Mouse (Mus musculus): ENCODE measurements around the gene Plxna1.

The Plxna1 gene

GRCm38 (mm10) chr6:89285116-89285515 lies 77.3 kb downstream of the Plxna1 start:
- in situ Hi-C loops (cut with MboI) = no loop called here

GRCm38 (mm10) chr6:89283095-89283494 lies 79.3 kb downstream of the Plxna1 start:
- in situ Hi-C loops (cut with MboI) = no loop called here

DNA sequence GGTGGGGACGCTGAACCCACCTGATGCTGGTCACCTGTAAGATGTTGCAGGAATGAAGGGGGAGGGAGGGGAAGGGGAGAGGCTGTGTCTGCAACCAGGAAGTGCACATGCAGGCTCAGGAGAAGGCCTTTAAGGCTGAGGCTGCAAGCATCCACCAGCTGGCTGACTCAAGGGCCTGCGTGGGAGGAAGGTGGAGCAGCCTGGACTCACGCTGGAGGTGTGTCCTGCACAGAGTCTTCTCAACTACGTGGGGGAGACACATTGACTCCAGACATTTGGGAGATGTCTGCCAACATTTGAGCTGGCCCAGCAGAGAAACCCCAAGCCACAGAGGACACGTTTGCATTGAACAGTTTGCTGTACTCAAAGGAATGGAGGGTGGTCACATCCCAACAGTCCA lies 79.8 kb downstream of the Plxna1 start:
- in situ Hi-C loops (cut with MboI) = no loop called here

DNA sequence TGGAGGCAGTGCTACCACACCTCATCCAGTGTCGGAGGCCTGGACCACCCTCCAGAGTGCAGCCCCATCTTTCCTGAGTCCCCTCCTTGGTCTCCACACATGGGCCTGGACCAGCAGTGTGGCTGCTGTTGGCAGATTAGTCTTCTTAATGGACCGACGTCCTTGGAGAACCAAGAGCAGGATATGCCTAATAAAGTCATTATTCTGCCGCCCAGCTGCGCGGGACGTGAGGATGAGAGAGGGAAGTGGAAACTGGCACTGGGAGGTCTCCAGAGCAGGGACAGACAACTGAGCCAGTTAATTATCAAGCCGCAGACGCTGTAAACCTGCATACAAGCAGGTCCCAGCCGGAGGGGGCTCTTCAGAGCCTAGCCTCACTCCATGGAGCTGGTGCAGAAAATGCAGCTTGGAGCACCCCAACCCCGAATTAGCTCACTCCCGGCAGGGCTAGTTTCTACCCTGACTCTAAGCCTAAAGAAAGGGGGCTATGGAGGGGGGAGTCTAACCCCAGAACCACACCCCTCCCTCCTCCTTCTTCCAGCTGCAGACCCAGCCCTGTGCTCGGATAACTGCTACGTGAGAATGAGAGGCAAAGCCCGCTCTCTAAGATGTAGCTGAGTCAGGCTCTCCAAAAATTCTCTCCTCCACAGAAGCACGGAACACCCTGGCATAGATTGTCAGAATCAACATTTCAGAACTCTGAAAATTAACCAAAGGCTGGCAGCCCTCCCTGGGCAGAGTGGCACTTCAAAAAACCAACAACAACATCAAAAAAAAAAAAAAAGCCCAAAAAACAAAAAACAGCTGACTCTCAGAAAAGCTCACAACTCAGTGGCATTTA lies 80.7 kb downstream of the Plxna1 start:
- in situ Hi-C loops (cut with MboI) = no loop called here

DNA sequence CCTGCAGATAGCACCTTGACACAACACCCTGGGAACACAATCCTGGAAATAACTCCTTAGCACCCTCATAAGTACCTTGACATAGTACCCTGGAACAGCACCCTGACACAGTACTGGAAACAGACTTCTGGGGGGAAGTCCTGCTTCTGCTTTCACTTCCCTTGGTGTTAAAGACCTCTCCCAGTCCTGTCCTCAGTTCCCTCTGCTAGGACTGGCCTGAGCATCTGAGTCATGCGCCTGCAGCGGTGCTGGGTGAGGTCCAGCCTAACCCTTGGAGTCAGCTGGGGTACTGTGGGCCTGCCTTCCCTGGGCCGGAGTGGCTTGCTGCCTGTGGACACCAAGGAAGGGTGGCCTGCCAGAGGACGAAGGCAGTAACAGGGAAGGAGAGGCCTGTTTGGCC lies 81.9 kb downstream of the Plxna1 start:
- in situ Hi-C loops (cut with MboI) = no loop called here

DNA sequence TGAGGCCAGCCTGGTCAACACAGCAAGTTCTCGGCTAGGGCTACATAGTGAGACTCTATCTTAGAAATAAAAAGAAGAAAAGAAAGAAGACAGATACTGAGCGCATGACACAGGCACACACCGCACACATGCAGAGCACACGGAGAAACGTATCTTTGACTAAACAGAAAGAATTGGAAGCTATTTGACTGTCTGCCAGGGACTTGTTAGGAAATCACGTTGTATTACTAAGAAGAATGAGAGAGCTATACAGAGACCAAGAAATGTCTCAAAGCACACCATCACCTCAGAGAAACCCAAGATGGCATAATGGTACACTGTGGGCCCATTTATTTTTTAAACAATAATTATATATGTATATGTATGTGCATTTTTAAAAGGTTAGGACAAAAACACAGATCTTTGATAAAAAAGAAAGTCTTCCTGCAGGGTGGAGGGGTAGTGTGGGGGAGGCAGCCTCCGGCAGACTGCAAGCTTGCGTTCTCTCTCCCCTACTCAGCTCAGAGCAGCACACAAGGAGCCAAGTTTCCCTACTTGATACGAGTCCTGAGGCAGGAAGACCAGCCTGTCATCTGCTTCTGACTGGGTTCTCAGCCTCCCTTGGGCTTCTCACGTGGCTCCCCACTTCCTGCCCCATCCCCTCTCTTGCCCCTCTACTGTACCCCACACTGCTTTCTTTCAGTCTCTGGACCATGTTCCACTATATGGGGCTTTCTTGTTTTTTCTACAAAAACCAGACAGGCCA lies 90.5 kb downstream of the Plxna1 start:
- in situ Hi-C loops (cut with MboI) = no loop called here

GRCm38 (mm10) chr6:89267181-89267580 lies 95.2 kb downstream of the Plxna1 start:
- in situ Hi-C loops (cut with MboI) = no loop called here
